Mouse (Mus musculus): ENCODE measurements at regions not wholly inside any gene's neighbourhood (a gene's known extent, or its start where the extent isn't known, plus 50 kb on each side); places are given as distances from the start of the nearest gene placed in this dataset.

- Histone ChIP-seq H3K4me2 (replicated peaks; ENCODE audit: low read depth, low read length, severe bottlenecking) (no peak overlapping the region), H3K27ac (replicated peaks; ENCODE audit: low read depth, low read length) (no peak overlapping the region), H3K9me3 (ENCODE audit: control insufficient read depth, low read length) (no peaks in the 10 kb centered on the region), H3K9ac (ENCODE audit: low read depth, low read length, severe bottlenecking) (no peak overlapping the region), H3K4me1 (ENCODE audit: control insufficient read depth, insufficient read depth, low read length) (peaks cover 5% of the 10 kb centered on the region), H3K4me3 (replicated peaks; ENCODE audit: low read length) (no peak overlapping the region), H3K27me3 (ENCODE audit: control insufficient read depth, insufficient read depth, low read length) (no peaks in the 10 kb centered on the region), H3K36me3 (ENCODE audit: control insufficient read depth, insufficient read depth, low read length) (no peaks in the 10 kb centered on the region)
- no peak for DNase-seq (ENCODE audit: low spot score)
- ATAC-seq (ENCODE audit: low FRiP score, low read depth): no peak
- TF ChIP-seq POLR2A (IDR thresholded peaks at IDR 0.05; ENCODE audit: borderline replicate concordance, extremely low read depth, insufficient read depth, insufficient read length): no peak
- WGBS: 40% methylated on average over 3 of the region's 3 CpGs
Measured at GRCm38 (mm10) chr1:60829849-60830248, 57.0 kb upstream of the Ctla4 start.

DNA sequence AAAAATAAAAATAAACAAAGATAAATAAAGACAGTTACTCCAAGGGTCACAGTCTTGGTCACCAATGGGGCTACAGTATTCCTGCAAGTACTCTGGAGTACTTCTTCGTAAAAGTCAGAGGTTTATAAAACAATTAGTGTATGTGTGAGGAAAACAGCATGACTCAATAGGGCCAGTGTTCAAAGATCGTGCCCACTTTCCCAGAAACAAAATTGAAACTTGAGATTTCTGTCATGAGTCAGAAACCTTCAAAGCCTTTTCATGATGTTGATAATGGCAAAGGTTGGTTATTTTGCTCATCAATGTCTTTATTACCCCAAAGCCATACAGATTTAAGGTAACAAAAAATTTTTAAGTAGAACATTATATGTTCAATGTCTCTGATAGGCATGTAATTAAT is 53.1 kb upstream of the Ctla4 start:
- 54% methylated on average over 2 of the region's 2 CpGs for WGBS
- H3K4me3 ChIP-seq (replicated peaks; ENCODE audit: low read length): no peak overlapping the region
- no peaks in the 10 kb centered on the region for H3K9me3 ChIP-seq (ENCODE audit: control insufficient read depth, low read length)
- ATAC-seq (ENCODE audit: low FRiP score, low read depth) (no peak), DNase-seq (ENCODE audit: low spot score) (no peak)
- H3K27me3 ChIP-seq (ENCODE audit: control insufficient read depth, insufficient read depth, low read length): no peaks in the 10 kb centered on the region
- peaks cover 5% of the 10 kb centered on the region for H3K4me1 ChIP-seq (ENCODE audit: control insufficient read depth, insufficient read depth, low read length)
- no peak overlapping the region for H3K27ac ChIP-seq (replicated peaks; ENCODE audit: low read depth, low read length)
- H3K36me3 ChIP-seq (ENCODE audit: control insufficient read depth, insufficient read depth, low read length): no peaks in the 10 kb centered on the region
- no peak overlapping the region for H3K9ac ChIP-seq (ENCODE audit: low read depth, low read length, severe bottlenecking)
- no peak overlapping the region for H3K4me2 ChIP-seq (replicated peaks; ENCODE audit: low read depth, low read length, severe bottlenecking)
- TF ChIP-seq POLR2A (IDR thresholded peaks at IDR 0.05; ENCODE audit: borderline replicate concordance, extremely low read depth, insufficient read depth, insufficient read length): no peak
